Mouse (Mus musculus) stomach, embryonic 15.5 days (tissue): Measurements from ENCODE around the gene Map10. TPM values are rescaled to one million over a fixed set of nuclear protein-coding genes. Genes with fewer than 3 reads are reported as not detected.

Experiments used
- ATAC-seq: fragments of 200-750 bp; cut with Nextera tagmentation; 2 replicates; pipeline ENCODE4 v1.8.0; 2017; ENCODE audit warnings: low read depth, moderate number of reproducible peaks, moderate TSS enrichment; ENCODE audit not compliant: insufficient read depth, low FRiP score
- H3K27ac ChIP-seq: fragments of 300-500 bp; sonication (generic); 2 replicates; pipeline ENCODE4 v1.5.1; 2015; ENCODE audit warnings: mild to moderate bottlenecking, inconsistent platforms
- H3K27me3 ChIP-seq: fragments of 300-500 bp; sonication (generic); replicated peaks from 2 replicates; pipeline ENCODE4 v1.6.1; 2015; ENCODE audit warnings: inconsistent platforms
- H3K36me3 ChIP-seq: fragments of 300-500 bp; sonication (generic); 2 replicates; pipeline ENCODE4 v1.6.1; 2015; ENCODE audit warnings: inconsistent platforms
- H3K4me1 ChIP-seq: fragments of 300-500 bp; sonication (generic); 2 replicates; pipeline ENCODE4 v1.6.1; 2015; ENCODE audit warnings: inconsistent platforms
- H3K4me2 ChIP-seq: fragments of 300-500 bp; sonication (generic); 2 replicates; pipeline ENCODE4 v1.6.1; 2015; ENCODE audit warnings: mild to moderate bottlenecking, inconsistent platforms
- H3K4me3 ChIP-seq: fragments of 300-500 bp; sonication (generic); replicated peaks from 2 replicates; pipeline ENCODE4 v1.5.1; 2015; ENCODE audit warnings: inconsistent platforms
- H3K9ac ChIP-seq: fragments of 300-500 bp; sonication (generic); 2 replicates; pipeline ENCODE4 v1.6.1; 2015; ENCODE audit warnings: inconsistent platforms
- H3K9me3 ChIP-seq: fragments of 300-500 bp; sonication (generic); 2 replicates; pipeline ENCODE4 v1.6.1; 2016; ENCODE audit warnings: inconsistent platforms
- WGBS: fragments of 180-500 bp; shearing (Covaris S2); methylation state at CpG from one replicate; pipeline ENCODE4 v1.1.7; 2015; 5-methylcytosine and 5-hydroxymethylcytosine counted together
- polyA plus RNA-seq: library from polyadenylated mRNA; unstranded; fragments of >200 nt; fragmentation: Nextera tagmentation; extraction: Ambion mirVana; gene quantifications from 2 replicates; pipeline ENCODE4 v1.2.1, GENCODE M21; 2015

Map10 gene
- polyA plus RNA-seq, 1 experiment from 2014 or later: 5.4 TPM

DNA sequence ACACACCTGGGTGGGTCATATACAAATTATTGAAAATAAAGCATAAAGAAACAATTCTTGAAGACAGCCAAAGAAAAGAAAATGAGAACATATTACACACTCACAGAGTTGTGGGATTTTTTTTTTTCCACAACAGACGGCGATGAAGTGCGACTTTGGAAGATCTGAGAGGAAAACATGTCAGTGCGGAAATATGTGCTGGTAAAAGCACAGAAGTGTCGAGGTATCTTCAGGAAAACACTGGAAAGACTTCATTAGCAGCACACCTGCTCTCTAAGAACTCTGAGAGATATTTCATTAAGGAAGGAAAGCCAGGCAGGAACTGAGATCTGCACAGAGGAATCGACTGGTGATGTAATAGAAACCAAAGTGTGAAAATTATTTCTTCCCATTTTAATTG, 26.3 kb downstream of the Map10 start:
- no peaks in the 10 kb centered on the region for H3K9me3 ChIP-seq
- no peak overlapping the region for H3K27ac ChIP-seq
- ATAC-seq: no peak
- H3K27me3 ChIP-seq: no peaks in the 10 kb centered on the region
- H3K4me3 ChIP-seq: no peak overlapping the region
- no peak overlapping the region for H3K4me2 ChIP-seq
- no peaks in the 10 kb centered on the region for H3K4me1 ChIP-seq
- WGBS: 79% methylated on average over 6 of the region's 6 CpGs
- no peaks in the 10 kb centered on the region for H3K36me3 ChIP-seq
- no peak overlapping the region for H3K9ac ChIP-seq

DNA sequence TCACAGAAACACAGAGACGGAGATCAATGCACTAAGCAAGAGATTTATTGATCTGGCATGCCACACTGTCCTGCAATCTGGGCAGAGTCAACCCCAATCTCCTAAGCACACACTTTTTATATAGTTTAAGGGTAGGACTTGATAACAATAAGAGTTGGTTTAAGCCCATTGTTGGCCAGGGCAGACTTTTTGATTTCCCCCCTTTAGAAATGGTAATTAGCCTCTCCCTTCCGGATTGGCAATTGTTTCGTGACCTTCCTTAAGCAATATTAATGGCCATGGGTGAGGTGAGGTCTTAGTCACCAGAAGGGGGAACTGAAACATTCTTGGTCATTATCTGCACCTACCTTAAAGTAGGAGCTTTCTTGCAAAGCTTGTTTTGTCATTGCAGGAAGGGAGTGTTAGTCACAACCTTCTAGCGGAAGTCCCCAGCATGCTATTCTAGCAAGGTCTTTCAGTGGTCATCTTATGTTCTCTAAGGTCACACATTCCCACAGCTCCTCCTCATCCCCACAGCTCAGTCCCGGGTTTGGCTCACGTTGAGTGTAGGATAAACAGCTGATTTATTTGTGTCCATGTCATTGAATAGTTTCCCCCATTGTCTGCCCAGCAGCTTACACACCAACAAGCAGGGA, 29.9 kb downstream of the Map10 start:
- no peaks in the 10 kb centered on the region for H3K4me1 ChIP-seq
- 71% methylated on average over 6 of the region's 6 CpGs for WGBS
- no peak overlapping the region for H3K27ac ChIP-seq
- H3K9me3 ChIP-seq: no peaks in the 10 kb centered on the region
- no peak overlapping the region for H3K4me3 ChIP-seq
- no peaks in the 10 kb centered on the region for H3K27me3 ChIP-seq
- no peak overlapping the region for H3K9ac ChIP-seq
- no peak for ATAC-seq
- H3K4me2 ChIP-seq: no peak overlapping the region
- no peaks in the 10 kb centered on the region for H3K36me3 ChIP-seq

GRCm38 (mm10) chr8:125700407-125700806, 30.8 kb downstream of the Map10 start:
- Histone ChIP-seq H3K4me1 (no peaks in the 10 kb centered on the region), H3K9ac (no peak overlapping the region), H3K4me3 (no peak overlapping the region), H3K27ac (no peak overlapping the region), H3K4me2 (no peak overlapping the region), H3K9me3 (no peaks in the 10 kb centered on the region), H3K36me3 (no peaks in the 10 kb centered on the region), H3K27me3 (no peaks in the 10 kb centered on the region)
- ATAC-seq: no peak
- WGBS: 71% methylated on average over 7 of the region's 7 CpGs

GRCm38 (mm10) chr8:125702868-125703473, 33.4 kb downstream of the Map10 start:
- Histone ChIP-seq H3K9me3 (no peaks in the 10 kb centered on the region), H3K4me1 (no peaks in the 10 kb centered on the region), H3K4me3 (no peak overlapping the region), H3K27ac (no peak overlapping the region), H3K27me3 (no peaks in the 10 kb centered on the region), H3K36me3 (no peaks in the 10 kb centered on the region), H3K4me2 (no peak overlapping the region), H3K9ac (no peak overlapping the region)
- WGBS: 76% methylated on average over 15 of the region's 15 CpGs
- no peak for ATAC-seq

GRCm38 (mm10) chr8:125704434-125704833, 34.8 kb downstream of the Map10 start:
- Histone ChIP-seq H3K27ac (no peak overlapping the region), H3K27me3 (no peaks in the 10 kb centered on the region), H3K36me3 (no peaks in the 10 kb centered on the region), H3K4me1 (no peaks in the 10 kb centered on the region), H3K4me2 (no peak overlapping the region), H3K9ac (no peak overlapping the region), H3K9me3 (no peaks in the 10 kb centered on the region), H3K4me3 (no peak overlapping the region)
- no peak for ATAC-seq
- WGBS: 91% methylated on average over 6 of the region's 6 CpGs

DNA sequence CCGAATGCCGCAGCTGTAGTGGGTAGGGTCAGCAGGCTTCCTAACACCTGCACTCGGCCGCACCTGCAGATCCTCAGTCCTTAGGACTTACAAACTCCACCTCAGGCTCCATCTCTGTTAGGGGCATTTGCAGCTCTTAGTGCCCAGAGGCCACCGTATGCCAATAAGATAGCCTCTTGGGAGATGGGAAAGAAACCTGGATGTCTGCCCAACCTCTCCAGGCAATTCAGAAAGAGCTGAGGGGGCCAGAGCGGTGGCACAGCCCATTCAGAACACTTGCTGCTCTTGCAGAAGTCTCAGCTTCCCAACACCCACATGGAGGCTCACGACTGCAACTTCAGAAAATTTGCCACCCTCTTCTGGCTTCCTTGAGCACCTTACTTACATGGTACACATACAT, 36.2 kb downstream of the Map10 start:
- Histone ChIP-seq H3K9me3 (no peaks in the 10 kb centered on the region), H3K9ac (no peak overlapping the region), H3K4me1 (no peaks in the 10 kb centered on the region), H3K27ac (no peak overlapping the region), H3K36me3 (no peaks in the 10 kb centered on the region), H3K4me2 (no peak overlapping the region), H3K4me3 (no peak overlapping the region), H3K27me3 (no peaks in the 10 kb centered on the region)
- no peak for ATAC-seq
- 84% methylated on average over 7 of the region's 7 CpGs for WGBS

DNA sequence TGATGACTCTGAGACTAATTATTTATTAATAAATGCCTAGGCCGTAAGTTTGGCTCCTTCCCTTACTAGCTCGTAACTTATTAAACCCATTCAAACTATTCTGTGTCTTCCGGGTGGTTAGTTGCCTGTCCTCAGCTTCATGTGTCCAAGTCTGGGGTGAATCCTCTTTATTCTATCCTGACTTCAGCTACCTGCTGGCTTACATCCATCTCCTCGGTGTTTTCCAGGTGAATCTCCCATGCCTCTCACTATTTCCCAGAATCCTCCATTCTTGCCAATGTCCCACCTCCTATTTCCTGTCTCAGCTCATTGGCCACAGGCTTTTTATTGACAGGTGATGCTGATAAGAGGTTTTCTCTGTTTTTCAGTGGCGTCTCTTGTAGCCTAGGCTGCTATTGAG, 39.6 kb downstream of the Map10 start:
- ATAC-seq: no peak
- WGBS: 85% methylated on average over 5 of the region's 5 CpGs

GRCm38 (mm10) chr8:125711514-125711913, 41.9 kb downstream of the Map10 start:
- Histone ChIP-seq H3K9ac (no peak overlapping the region), H3K9me3 (no peaks in the 10 kb centered on the region), H3K4me1 (no peaks in the 10 kb centered on the region), H3K27ac (no peak overlapping the region), H3K36me3 (no peaks in the 10 kb centered on the region), H3K4me2 (no peak overlapping the region), H3K27me3 (no peaks in the 10 kb centered on the region), H3K4me3 (no peak overlapping the region)
- 73% methylated on average over 5 of the region's 5 CpGs for WGBS
- ATAC-seq: peak; percentile 56; the same call in 1 of the 2 replicates

More for the DNA sequence above, 39.6 kb downstream of the Map10 start:
- no peak overlapping the region for H3K27ac ChIP-seq
- H3K36me3 ChIP-seq: no peaks in the 10 kb centered on the region
- no peak overlapping the region for H3K4me2 ChIP-seq
- H3K27me3 ChIP-seq: no peaks in the 10 kb centered on the region
- H3K4me1 ChIP-seq: no peaks in the 10 kb centered on the region
- no peak overlapping the region for H3K9ac ChIP-seq
- no peak overlapping the region for H3K4me3 ChIP-seq
- H3K9me3 ChIP-seq: no peaks in the 10 kb centered on the region

DNA sequence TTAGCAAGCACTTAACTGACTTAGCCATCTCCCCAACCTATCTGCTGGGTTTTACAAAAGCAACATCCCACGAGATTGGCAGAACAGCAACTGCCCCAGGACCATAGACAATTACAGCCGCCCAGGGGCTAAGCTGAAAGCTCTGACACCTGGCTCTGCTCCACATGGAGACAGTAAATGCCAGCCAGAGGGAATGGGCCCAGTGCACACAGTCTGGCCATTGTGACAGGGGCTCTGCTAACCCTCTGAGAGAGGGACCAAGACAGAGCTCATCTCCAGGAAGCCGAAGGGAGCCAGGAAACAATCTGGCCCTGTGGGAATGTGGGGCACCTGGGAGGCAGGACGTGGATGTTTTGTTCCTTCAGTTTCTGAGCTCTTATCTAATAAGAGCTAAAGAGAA, 46.6 kb downstream of the Map10 start:
- ATAC-seq: no peak
- Histone ChIP-seq H3K9ac (no peak overlapping the region), H3K4me3 (no peak overlapping the region), H3K9me3 (no peaks in the 10 kb centered on the region), H3K4me2 (no peak overlapping the region), H3K4me1 (no peaks in the 10 kb centered on the region), H3K27ac (no peak overlapping the region), H3K27me3 (no peaks in the 10 kb centered on the region), H3K36me3 (no peaks in the 10 kb centered on the region)
- 51% methylated on average over 4 of the region's 4 CpGs for WGBS

GRCm38 (mm10) chr8:125716613-125717012, 47.0 kb downstream of the Map10 start:
- Histone ChIP-seq H3K4me3 (no peak overlapping the region), H3K36me3 (no peaks in the 10 kb centered on the region), H3K9me3 (no peaks in the 10 kb centered on the region), H3K9ac (no peak overlapping the region), H3K4me1 (no peaks in the 10 kb centered on the region), H3K27ac (no peak overlapping the region), H3K4me2 (no peak overlapping the region), H3K27me3 (no peaks in the 10 kb centered on the region)
- WGBS: 41% methylated on average over 7 of the region's 7 CpGs
- ATAC-seq: no peak

- no peak overlapping the region for H3K4me3 ChIP-seq
- H3K36me3 ChIP-seq: no peaks in the 10 kb centered on the region
- ATAC-seq: no peak
- H3K4me1 ChIP-seq: no peaks in the 10 kb centered on the region
- no peaks in the 10 kb centered on the region for H3K9me3 ChIP-seq
- no peak overlapping the region for H3K9ac ChIP-seq
- 58% methylated on average over 4 of the region's 4 CpGs for WGBS
- H3K27me3 ChIP-seq: no peaks in the 10 kb centered on the region
- no peak overlapping the region for H3K4me2 ChIP-seq
- H3K27ac ChIP-seq: no peak overlapping the region
Measured at GRCm38 (mm10) chr8:125718914-125719313, 49.3 kb downstream of the Map10 start.

DNA sequence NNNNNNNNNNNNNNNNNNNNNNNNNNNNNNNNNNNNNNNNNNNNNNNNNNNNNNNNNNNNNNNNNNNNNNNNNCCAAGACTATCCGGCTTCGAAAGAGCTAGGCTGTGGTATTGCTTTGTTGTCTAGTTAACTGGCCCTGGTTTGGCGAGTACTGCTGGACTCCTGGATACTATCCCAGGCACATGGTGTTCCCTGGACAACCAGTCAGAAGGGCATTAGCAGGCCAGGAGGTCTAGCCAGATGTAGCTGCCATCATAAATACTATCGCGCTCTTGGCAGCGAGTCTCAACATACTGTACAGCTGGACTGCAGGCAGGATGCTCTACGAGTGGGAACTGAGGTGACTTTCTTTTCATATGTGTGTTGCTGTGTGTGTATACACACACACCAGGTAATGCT, 53.1 kb downstream of the Map10 start:
- Histone ChIP-seq H3K36me3 (no peaks in the 10 kb centered on the region), H3K9ac (no peak overlapping the region), H3K4me1 (0 out of 2 replicates have a peak, but pooled peaks cover 4% of the 10 kb centered on the region), H3K4me2 (no peak overlapping the region), H3K27ac (no peak overlapping the region), H3K27me3 (no peaks in the 10 kb centered on the region), H3K9me3 (no peaks in the 10 kb centered on the region), H3K4me3 (no peak overlapping the region)
- no peak for ATAC-seq
- 82% methylated on average over 7 of the region's 7 CpGs for WGBS
